Mouse (Mus musculus) liver, adult 2 months (tissue): ENCODE results near the gene Rabif. TPM values are rescaled to one million over a fixed set of nuclear protein-coding genes. Genes with fewer than 3 reads are reported as not detected.
"Not testable (repeated sequence)": the region's sequence is repeated elsewhere in the genome, so short reads cannot be mapped to it uniquely, and the experiment has no call there.

Source experiments
- DNase-seq: peaks from one replicate; pipeline ENCODE4 v3.0.0-alpha.2; 2011; ENCODE audit warnings: low read depth, low spot score; ENCODE audit errors: extremely low read depth
- H3K27ac ChIP-seq: fragments of 200-500 bp; replicated peaks from 2 replicates; pipeline ENCODE4 v1.5.1; 2012; ENCODE audit warnings: low read depth, mild to moderate bottlenecking, control low read depth, inconsistent platforms, low read length; ENCODE audit not compliant: insufficient read depth
- H3K27me3 ChIP-seq: fragments of 200-500 bp; 2 replicates; pipeline ENCODE4 v1.6.1; 2012; ENCODE audit warnings: mild to moderate bottlenecking, moderate library complexity, low read length, inconsistent platforms; ENCODE audit not compliant: control insufficient read depth, insufficient read depth
- H3K36me3 ChIP-seq: fragments of 200-500 bp; 2 replicates; pipeline ENCODE4 v1.6.1; 2012; ENCODE audit warnings: low read length, inconsistent platforms; ENCODE audit not compliant: control insufficient read depth, insufficient read depth
- H3K4me1 ChIP-seq: fragments of 200-500 bp; 2 replicates; pipeline ENCODE4 v1.6.1; 2011; ENCODE audit warnings: low read length; ENCODE audit not compliant: control insufficient read depth, insufficient read depth
- H3K4me3 ChIP-seq: fragments of 200-500 bp; 2 replicates; pipeline ENCODE4 v1.5.1; 2011; ENCODE audit warnings: low read depth, mild to moderate bottlenecking, control low read depth, low read length, moderate library complexity; ENCODE audit not compliant: insufficient read depth
- H3K79me2 ChIP-seq: fragments of 200-500 bp; 2 replicates; pipeline ENCODE4 v1.6.1; 2012; ENCODE audit warnings: inconsistent platforms, mild to moderate bottlenecking, low read length, moderate library complexity; ENCODE audit not compliant: control insufficient read depth, insufficient read depth
- H3K9ac ChIP-seq: fragments of 200-500 bp; 2 replicates; pipeline ENCODE4 v1.6.1; 2012; ENCODE audit warnings: low read depth, mild to moderate bottlenecking, control low read depth, inconsistent platforms, low read length
- CTCF ChIP-seq: fragments of 200-500 bp; IDR thresholded peaks from 2 replicates; pipeline ENCODE4 v1.5.1; 2011; ENCODE audit warnings: low read depth, low read length, control low read depth
- POLR2A ChIP-seq: fragments of 200-500 bp; IDR thresholded peaks from 2 replicates; pipeline ENCODE4 v1.6.1; 2011; ENCODE audit warnings: low read length, control low read depth; ENCODE audit not compliant: insufficient read depth; ENCODE audit errors: extremely low read depth
- WGBS: fragments of 180-500 bp; shearing (Covaris S2); methylation state at CpG from one replicate; pipeline ENCODE4 v1.1.7; 2018; 5-methylcytosine and 5-hydroxymethylcytosine counted together
- polyA plus RNA-seq: library from polyadenylated mRNA; depleted of rRNA; stranded (reverse); fragments of >200 nt; gene quantifications from 2 replicates; pipeline ENCODE4 v1.2.3, GENCODE M21; 2012; rRNA removed
- total RNA-seq: library from RNA; depleted of rRNA; stranded (reverse); fragments of >200 nt; gene quantifications from 2 replicates; pipeline ENCODE4 v1.2.3, GENCODE M21; 2014; rRNA removed

Rabif gene
- total RNA-seq (5.9 and 6.9 TPM in 2 replicates), polyA plus RNA-seq (9.8 and 10.6 TPM in 2 replicates)

- Histone ChIP-seq H3K9ac (peak within 1 kb of the TSS; percentile 79), H3K36me3 (peaks cover 3% of the 10 kb centered on the region; the same call in 1 of the 2 replicates), H3K4me1 (peaks cover 4% of the 10 kb centered on the region; the same call in 1 of the 2 replicates), H3K27me3 (no peaks in the 10 kb centered on the region), H3K79me2 (peaks cover 13% of the 10 kb centered on the region; the same call in 1 of the 2 replicates), H3K27ac (peak within 1 kb of the TSS; percentile 81), H3K4me3 (peak within 1 kb of the TSS; percentile 80)
- WGBS = under 1% methylated on average over 58 of the region's 58 CpGs
- DNase-seq = peak; percentile 85
- TF ChIP-seq CTCF (peak; percentile 61), POLR2A (peak; percentile 70)
Observed at GRCm38 (mm10) chr1:134494428-134495215, at the start of gene Rabif. Rabif (plus strand) TSS chr1:134494648.

GRCm38 (mm10) chr1:134445418-134445817 lies 49.0 kb upstream of the Rabif start:
- H3K79me2 ChIP-seq = no peaks in the 10 kb centered on the region
- no peaks in the 10 kb centered on the region for H3K36me3 ChIP-seq
- H3K4me3 ChIP-seq = no peak overlapping the region
- TF ChIP-seq CTCF (no peak), POLR2A (no peak)
- H3K27ac ChIP-seq = no peak overlapping the region
- 89% methylated on average over 2 of the region's 2 CpGs for WGBS
- H3K9ac ChIP-seq = no peak overlapping the region
- no peaks in the 10 kb centered on the region for H3K4me1 ChIP-seq
- DNase-seq = no peak
- no peaks in the 10 kb centered on the region for H3K27me3 ChIP-seq

GRCm38 (mm10) chr1:134448537-134448936 lies 45.9 kb upstream of the Rabif start:
- not testable (repeated sequence) for H3K4me1 ChIP-seq, H3K36me3 ChIP-seq, H3K9ac ChIP-seq, H3K79me2 ChIP-seq, H3K27me3 ChIP-seq, H3K27ac ChIP-seq, H3K4me3 ChIP-seq, DNase-seq
- WGBS = 71% methylated on average over 3 of the region's 3 CpGs

GRCm38 (mm10) chr1:134450201-134450600 lies 44.2 kb upstream of the Rabif start:
- Histone ChIP-seq H3K79me2 (no peaks in the 10 kb centered on the region), H3K4me1 (no peaks in the 10 kb centered on the region; the same call in 1 of the 2 replicates), H3K4me3 (no peak overlapping the region), H3K27me3 (no peaks in the 10 kb centered on the region), H3K9ac (no peak overlapping the region), H3K36me3 (no peaks in the 10 kb centered on the region), H3K27ac (no peak overlapping the region)
- peak; percentile 77 for DNase-seq
- TF ChIP-seq POLR2A = no peak
- no peak for TF ChIP-seq CTCF
- WGBS = 55% methylated on average over 4 of the region's 4 CpGs

- Histone ChIP-seq H3K4me1 (peaks cover 1% of the 10 kb centered on the region; the same call in 1 of the 2 replicates), H3K4me3 (no peak overlapping the region), H3K79me2 (peaks cover 4% of the 10 kb centered on the region; the same call in 1 of the 2 replicates), H3K9ac (no peak overlapping the region), H3K27me3 (no peaks in the 10 kb centered on the region), H3K36me3 (no peaks in the 10 kb centered on the region), H3K27ac (no peak overlapping the region)
- no peak for DNase-seq
- 37% methylated on average over 3 of the region's 3 CpGs for WGBS
- TF ChIP-seq CTCF (peak; percentile 29; the same call in 1 of the 2 replicates), POLR2A (no peak)
Observed at GRCm38 (mm10) chr1:134450986-134451385, 43.5 kb upstream of the Rabif start.
